Mouse (Mus musculus) Patski (cell line): ENCODE data around the gene Dok1. TPM values are rescaled to one million over a fixed set of nuclear protein-coding genes. Genes with fewer than 3 reads are reported as not detected.
A peak's percentile ranks its signal among the peaks of the same experiment; 100 is the strongest.

Experiments used
- ATAC-seq: fragments of 100-300 bp; one replicate; pipeline ENCODE4 v1.8.0; 2021
- CTCF ChIA-PET: fragments of 350-600 bp; sonication (Branson Sonifier 250); formaldehyde crosslinking; loops from one replicate; lab custom pipeline; 2022; ENCODE audit warnings: inconsistent platforms; lab: Charles Lee
- POLR2A ChIA-PET: fragments of 350-600 bp; sonication (Branson Sonifier 250); formaldehyde crosslinking; loops from one replicate; lab custom pipeline; 2022; ENCODE audit warnings: antibody characterized with exemption, inconsistent platforms; lab: Charles Lee
- DNase-seq: peaks from one replicate; pipeline ENCODE4 v3.0.0-alpha.2; 2011; ENCODE audit warnings: low read depth, low spot score
- H3K27me3 ChIP-seq: fragments of 371-371 bp; one replicate; pipeline ENCODE4 v1.5.1; 2021
- CTCF ChIP-seq: fragments of 100-300 bp; IDR thresholded peaks from one replicate; pipeline ENCODE4 v1.5.1; 2021
- in situ Hi-C: fragments of 300-500 bp; cut with MboI; formaldehyde crosslinking; loops from 3 replicates; pipeline ENCODE4 v1.11.1; 2018; ENCODE audit warnings: low pct_unique_long_range_greater_than_20kb, mixed read lengths
- polyA plus RNA-seq: library from polyadenylated mRNA; unstranded; gene quantifications from one replicate; pipeline ENCODE4 v1.2.3, GENCODE M21; 2021

Dok1 gene
- polyA plus RNA-seq, 1 experiment from 2014 or later: 17.9 TPM

- in situ Hi-C loops: no loop called here
- H3K27me3 ChIP-seq: no peaks in the 10 kb centered on the region
- TF ChIP-seq CTCF: no peak
- ATAC-seq: no peak
- ChIA-PET POLR2A (interaction anchor here (1.4 kb wide), 1 partner anchor 17 kb away, joined by 3 read pairs; no protein-coding TSS in a partner anchor), CTCF (interaction anchor here (0.8 to 2.4 kb wide), 3 partner anchors 8 to 97 kb away, joined by 3 to 14 read pairs (median 5); partner anchors contain the start of genes Ccdc142 and Gm42688)
- no peak for DNase-seq
These were observed 28.4 kb downstream of the Dok1 start for GRCm38 (mm10) chr6:83004872-83005271.

GRCm38 (mm10) chr6:83004309-83004708 lies 29.0 kb downstream of the Dok1 start:
- DNase-seq (no peak), ATAC-seq (no peak)
- H3K27me3 ChIP-seq: no peaks in the 10 kb centered on the region
- in situ Hi-C loops: no loop called here
- TF ChIP-seq CTCF: no peak
- POLR2A ChIA-PET: interaction anchor here (1.2 to 1.4 kb wide), 2 partner anchors 18 to 28 kb away, joined by 3 read pairs; no protein-coding TSS in a partner anchor
- CTCF ChIA-PET: interaction anchor here (2.0 kb wide), 1 partner anchor 98 kb away, joined by 5 read pairs; the partner anchor contains the start of genes Ccdc142 and Gm42688

GRCm38 (mm10) chr6:83003850-83004249 lies 29.4 kb downstream of the Dok1 start:
- CTCF ChIA-PET: no interaction called here
- no peak for ATAC-seq
- TF ChIP-seq CTCF: no peak
- in situ Hi-C loops: no loop called here
- H3K27me3 ChIP-seq: no peaks in the 10 kb centered on the region
- DNase-seq: no peak
- POLR2A ChIA-PET: interaction anchor here (1.2 to 1.4 kb wide), 2 partner anchors 18 to 28 kb away, joined by 3 read pairs; no protein-coding TSS in a partner anchor

- in situ Hi-C loops: no loop called here
- no peak for TF ChIP-seq CTCF
- POLR2A ChIA-PET: interaction anchor here (1.2 kb wide), 1 partner anchor 29 kb away, joined by 3 read pairs; no protein-coding TSS in a partner anchor
- CTCF ChIA-PET: interaction anchor here (0.7 kb wide), 1 partner anchor 98 kb away, joined by 3 read pairs; the partner anchor contains the start of genes Ccdc142 and Gm42688
- DNase-seq (no peak), ATAC-seq (no peak)
- no peaks in the 10 kb centered on the region for H3K27me3 ChIP-seq
These were observed 30.2 kb downstream of the Dok1 start for GRCm38 (mm10) chr6:83003082-83003481.

GRCm38 (mm10) chr6:82999986-83000385 lies 33.3 kb downstream of the Dok1 start:
- ATAC-seq (no peak), DNase-seq (no peak)
- POLR2A ChIA-PET: no interaction called here
- in situ Hi-C loops: loop anchor here (5.0 to 10.0 kb wide), 3 partner anchors 52 to 285 kb away; partner anchors contain the start of genes Aup1, Ccdc142 and Gm42688
- H3K27me3 ChIP-seq: no peaks in the 10 kb centered on the region
- no peak for TF ChIP-seq CTCF
- CTCF ChIA-PET: interaction anchor here (1.3 to 1.6 kb wide), 2 partner anchors 23 to 101 kb away, joined by 3 read pairs; partner anchors contain the start of genes Ccdc142 and Gm42688

GRCm38 (mm10) chr6:82998326-82998725 lies 34.9 kb downstream of the Dok1 start:
- POLR2A ChIA-PET: interaction anchor here (0.5 to 1.6 kb wide), 3 partner anchors 9 to 57 kb away, joined by 3 to 6 read pairs (median 4); partner anchors contain the start of genes Aup1, Dok1 and Htra2
- TF ChIP-seq CTCF: peak; percentile 38
- DNase-seq (no peak), ATAC-seq (no peak)
- in situ Hi-C loops: loop anchor here (5.0 to 10.0 kb wide), 3 partner anchors 54 to 286 kb away; partner anchors contain the start of genes Aup1, Ccdc142 and Gm42688
- CTCF ChIA-PET: no interaction called here
- H3K27me3 ChIP-seq: no peaks in the 10 kb centered on the region

- DNase-seq: no peak
- no peak for TF ChIP-seq CTCF
- POLR2A ChIA-PET: interaction anchor here (0.5 to 1.6 kb wide), 3 partner anchors 9 to 57 kb away, joined by 3 to 6 read pairs (median 4); partner anchors contain the start of genes Aup1, Dok1 and Htra2
- CTCF ChIA-PET: interaction anchor here (0.7 to 3.1 kb wide), 15 partner anchors 8 to 126 kb away, joined by 3 to 40 read pairs (median 11); partner anchors contain the start of genes Aup1, Ccdc142, Dok1 and Gm42688
- no peak for ATAC-seq
- in situ Hi-C loops: loop anchor here (5.0 to 10.0 kb wide), 3 partner anchors 55 to 287 kb away; partner anchors contain the start of genes Aup1, Ccdc142 and Gm42688
- no peaks in the 10 kb centered on the region for H3K27me3 ChIP-seq
These were observed 35.7 kb downstream of the Dok1 start for GRCm38 (mm10) chr6:82997511-82998102.

- ChIA-PET POLR2A (interaction anchor here (0.7 to 1.6 kb wide), 4 partner anchors 36 to 106 kb away, joined by 3 to 6 read pairs (median 4); partner anchors contain the start of genes Aup1, Dok1 and Htra2), CTCF (interaction anchor here (0.6 to 3.1 kb wide), 40 partner anchors 9 to 266 kb away, joined by 3 to 40 read pairs (median 6); partner anchors contain the start of genes Aup1, Ccdc142, Dctn1 and Dok1)
- peak; percentile 93 for ATAC-seq
- peak; percentile 98 for TF ChIP-seq CTCF
- no peaks in the 10 kb centered on the region for H3K27me3 ChIP-seq
- DNase-seq: peak; percentile 68
- in situ Hi-C loops: loop anchor here (5.0 to 10.0 kb wide), 3 partner anchors 55 to 288 kb away; partner anchors contain the start of genes Aup1, Ccdc142 and Gm42688
These were observed 36.4 kb downstream of the Dok1 start for GRCm38 (mm10) chr6:82996740-82997315.

- ATAC-seq (no peak), DNase-seq (no peak)
- CTCF ChIA-PET: no interaction called here
- POLR2A ChIA-PET: no interaction called here
- no peak for TF ChIP-seq CTCF
- in situ Hi-C loops: loop anchor here (5.0 to 10.0 kb wide), 2 partner anchors 163 to 290 kb away; partner anchors contain the start of genes 1700003E16Rik and Wdr54
- H3K27me3 ChIP-seq: peaks cover 9% of the 10 kb centered on the region
These were observed 38.9 kb downstream of the Dok1 start for GRCm38 (mm10) chr6:82994372-82994771.

GRCm38 (mm10) chr6:82993696-82994095 lies 39.6 kb downstream of the Dok1 start:
- no peak for TF ChIP-seq CTCF
- DNase-seq (no peak), ATAC-seq (no peak)
- CTCF ChIA-PET: no interaction called here
- in situ Hi-C loops: loop anchor here (5.0 to 10.0 kb wide), 2 partner anchors 164 to 291 kb away; partner anchors contain the start of genes 1700003E16Rik and Wdr54
- H3K27me3 ChIP-seq: peaks cover 9% of the 10 kb centered on the region
- POLR2A ChIA-PET: no interaction called here
